Mouse (Mus musculus) midbrain, embryonic 13.5 days (tissue): Measurements from ENCODE around the gene 1700012B07Rik. TPM values are rescaled to one million over a fixed set of nuclear protein-coding genes. Genes with fewer than 3 reads are reported as not detected.

Source experiments
- ATAC-seq: fragments of 200-750 bp; cut with Nextera tagmentation; 2 replicates; pipeline ENCODE4 v1.8.0; 2017; ENCODE audit warnings: mild to moderate bottlenecking, moderate TSS enrichment, moderate library complexity
- H3K27ac ChIP-seq: fragments of 300-500 bp; sonication (generic); 2 replicates; pipeline ENCODE4 v1.5.1; 2015; ENCODE audit warnings: inconsistent platforms, mild to moderate bottlenecking, moderate library complexity
- H3K27me3 ChIP-seq: fragments of 300-500 bp; sonication (generic); 2 replicates; pipeline ENCODE4 v1.6.1; 2015; ENCODE audit warnings: mild to moderate bottlenecking, inconsistent platforms
- H3K36me3 ChIP-seq: fragments of 300-500 bp; sonication (generic); 2 replicates; pipeline ENCODE4 v1.6.1; 2015; ENCODE audit warnings: mild to moderate bottlenecking, inconsistent platforms
- H3K4me1 ChIP-seq: fragments of 300-500 bp; sonication (generic); replicated peaks from 2 replicates; pipeline ENCODE4 v1.6.1; 2015; ENCODE audit warnings: inconsistent platforms
- H3K4me2 ChIP-seq: fragments of 300-500 bp; sonication (generic); replicated peaks from 2 replicates; pipeline ENCODE4 v1.6.1; 2015; ENCODE audit warnings: moderate library complexity, mild to moderate bottlenecking, inconsistent platforms
- H3K4me3 ChIP-seq: fragments of 300-500 bp; sonication (generic); replicated peaks from 2 replicates; pipeline ENCODE4 v1.5.1; 2015; ENCODE audit warnings: mild to moderate bottlenecking, inconsistent platforms
- H3K9ac ChIP-seq: fragments of 300-500 bp; sonication (generic); replicated peaks from 2 replicates; pipeline ENCODE4 v1.6.1; 2015; ENCODE audit warnings: mild to moderate bottlenecking, inconsistent platforms
- H3K9me3 ChIP-seq: fragments of 300-500 bp; sonication (generic); 2 replicates; pipeline ENCODE4 v1.6.1; 2016; ENCODE audit warnings: mild to moderate bottlenecking, inconsistent platforms
- WGBS: fragments of 180-500 bp; shearing (Covaris S2); methylation state at CpG from one replicate; pipeline ENCODE4 v1.1.7; 2015; 5-methylcytosine and 5-hydroxymethylcytosine counted together
- polyA plus RNA-seq: library from polyadenylated mRNA; unstranded; fragments of >200 nt; fragmentation: Nextera tagmentation; extraction: Ambion mirVana; gene quantifications from 2 replicates; pipeline ENCODE4 v1.2.1, GENCODE M21; 2015

1700012B07Rik gene
- not detected in 2 replicates for polyA plus RNA-seq

GRCm38 (mm10) chr11:109827946-109828345, at the start of gene 1700012B07Rik:
1700012B07Rik (minus strand) TSS chr11:109828046.
- no peak within 1 kb of the TSS for H3K4me3 ChIP-seq
- no peak within 1 kb of the TSS for H3K9ac ChIP-seq
- no peaks in the 10 kb centered on the region for H3K27me3 ChIP-seq
- 91% methylated on average over 4 of the region's 4 CpGs for WGBS
- H3K27ac ChIP-seq: no peak within 1 kb of the TSS
- no peak within 1 kb of the TSS for H3K4me2 ChIP-seq
- ATAC-seq: no peak
- H3K4me1 ChIP-seq: no peaks in the 10 kb centered on the region
- H3K9me3 ChIP-seq: no peaks in the 10 kb centered on the region
- H3K36me3 ChIP-seq: no peaks in the 10 kb centered on the region

GRCm38 (mm10) chr11:109876767-109877166, 48.9 kb upstream of the 1700012B07Rik start:
- 74% methylated on average over 9 of the region's 9 CpGs for WGBS

GRCm38 (mm10) chr11:109875834-109876233, 48.0 kb upstream of the 1700012B07Rik start:
- H3K4me3 ChIP-seq: no peak overlapping the region
- H3K27me3 ChIP-seq: no peaks in the 10 kb centered on the region
- no peak overlapping the region for H3K9ac ChIP-seq
- H3K4me1 ChIP-seq: no peaks in the 10 kb centered on the region
- H3K36me3 ChIP-seq: no peaks in the 10 kb centered on the region
- H3K9me3 ChIP-seq: no peaks in the 10 kb centered on the region
- ATAC-seq: no peak
- H3K4me2 ChIP-seq: no peak overlapping the region
- no peak overlapping the region for H3K27ac ChIP-seq
- 82% methylated on average over 3 of the region's 3 CpGs for WGBS

More at GRCm38 (mm10) chr11:109876767-109877166, 48.9 kb upstream of the 1700012B07Rik start:
- Histone ChIP-seq H3K4me2 (no peak overlapping the region), H3K36me3 (no peaks in the 10 kb centered on the region), H3K27ac (no peak overlapping the region), H3K27me3 (no peaks in the 10 kb centered on the region), H3K4me3 (no peak overlapping the region), H3K9ac (no peak overlapping the region), H3K4me1 (no peaks in the 10 kb centered on the region), H3K9me3 (no peaks in the 10 kb centered on the region)
- no peak for ATAC-seq

GRCm38 (mm10) chr11:109875525-109875802, 47.6 kb upstream of the 1700012B07Rik start:
- WGBS: 93% methylated on average over 1 of the region's 1 CpGs
- no peak overlapping the region for H3K4me3 ChIP-seq
- ATAC-seq: no peak
- H3K27ac ChIP-seq: no peak overlapping the region
- H3K9ac ChIP-seq: no peak overlapping the region
- H3K9me3 ChIP-seq: no peaks in the 10 kb centered on the region
- H3K4me1 ChIP-seq: no peaks in the 10 kb centered on the region
- H3K27me3 ChIP-seq: no peaks in the 10 kb centered on the region
- H3K36me3 ChIP-seq: no peaks in the 10 kb centered on the region
- H3K4me2 ChIP-seq: no peak overlapping the region

GRCm38 (mm10) chr11:109874651-109875524, 47.0 kb upstream of the 1700012B07Rik start:
- H3K9me3 ChIP-seq: no peaks in the 10 kb centered on the region
- ATAC-seq: no peak
- H3K4me1 ChIP-seq: no peaks in the 10 kb centered on the region
- H3K36me3 ChIP-seq: no peaks in the 10 kb centered on the region
- WGBS: 86% methylated on average over 11 of the region's 11 CpGs
- H3K27ac ChIP-seq: no peak overlapping the region
- no peak overlapping the region for H3K4me3 ChIP-seq
- H3K27me3 ChIP-seq: no peaks in the 10 kb centered on the region
- H3K4me2 ChIP-seq: no peak overlapping the region
- H3K9ac ChIP-seq: no peak overlapping the region

GRCm38 (mm10) chr11:109873852-109874610, 46.2 kb upstream of the 1700012B07Rik start:
- Histone ChIP-seq H3K4me2 (no peak overlapping the region), H3K9me3 (no peaks in the 10 kb centered on the region), H3K4me1 (no peaks in the 10 kb centered on the region), H3K4me3 (no peak overlapping the region), H3K9ac (no peak overlapping the region), H3K27ac (no peak overlapping the region), H3K36me3 (no peaks in the 10 kb centered on the region), H3K27me3 (no peaks in the 10 kb centered on the region)
- WGBS: 86% methylated on average over 22 of the region's 22 CpGs
- no peak for ATAC-seq

GRCm38 (mm10) chr11:109873161-109873775, 45.4 kb upstream of the 1700012B07Rik start:
- 52% methylated on average over 9 of the region's 9 CpGs for WGBS
- Histone ChIP-seq H3K27ac (no peak overlapping the region), H3K4me2 (no peak overlapping the region), H3K4me1 (no peaks in the 10 kb centered on the region), H3K9me3 (no peaks in the 10 kb centered on the region), H3K36me3 (no peaks in the 10 kb centered on the region), H3K9ac (no peak overlapping the region), H3K4me3 (no peak overlapping the region), H3K27me3 (no peaks in the 10 kb centered on the region)
- no peak for ATAC-seq

- H3K36me3 ChIP-seq: no peaks in the 10 kb centered on the region
- no peaks in the 10 kb centered on the region for H3K4me1 ChIP-seq
- H3K4me2 ChIP-seq: no peak overlapping the region
- WGBS: 79% methylated on average over 3 of the region's 3 CpGs
- H3K9me3 ChIP-seq: no peaks in the 10 kb centered on the region
- no peak for ATAC-seq
- H3K9ac ChIP-seq: no peak overlapping the region
- no peaks in the 10 kb centered on the region for H3K27me3 ChIP-seq
- no peak overlapping the region for H3K4me3 ChIP-seq
- no peak overlapping the region for H3K27ac ChIP-seq
Measured at GRCm38 (mm10) chr11:109872674-109873073, 44.8 kb upstream of the 1700012B07Rik start.

GRCm38 (mm10) chr11:109872056-109872455, 44.2 kb upstream of the 1700012B07Rik start:
- Histone ChIP-seq H3K27me3 (no peaks in the 10 kb centered on the region), H3K4me2 (no peak overlapping the region), H3K4me3 (no peak overlapping the region), H3K36me3 (no peaks in the 10 kb centered on the region), H3K4me1 (no peaks in the 10 kb centered on the region), H3K9ac (no peak overlapping the region), H3K27ac (no peak overlapping the region), H3K9me3 (no peaks in the 10 kb centered on the region)
- no peak for ATAC-seq
- WGBS: 86% methylated on average over 10 of the region's 10 CpGs

GRCm38 (mm10) chr11:109867861-109868260, 40.0 kb upstream of the 1700012B07Rik start:
- WGBS: 91% methylated on average over 5 of the region's 5 CpGs
- no peak overlapping the region for H3K4me3 ChIP-seq
- H3K4me1 ChIP-seq: no peaks in the 10 kb centered on the region
- H3K4me2 ChIP-seq: no peak overlapping the region
- no peaks in the 10 kb centered on the region for H3K27me3 ChIP-seq
- no peak overlapping the region for H3K9ac ChIP-seq
- H3K27ac ChIP-seq: no peak overlapping the region
- H3K9me3 ChIP-seq: no peaks in the 10 kb centered on the region
- no peak for ATAC-seq
- H3K36me3 ChIP-seq: no peaks in the 10 kb centered on the region

GRCm38 (mm10) chr11:109866537-109867160, 38.8 kb upstream of the 1700012B07Rik start:
- 83% methylated on average over 11 of the region's 11 CpGs for WGBS

GRCm38 (mm10) chr11:109865526-109865925, 37.7 kb upstream of the 1700012B07Rik start:
- Histone ChIP-seq H3K4me3 (no peak overlapping the region), H3K9ac (no peak overlapping the region), H3K4me2 (no peak overlapping the region), H3K27me3 (no peaks in the 10 kb centered on the region), H3K36me3 (no peaks in the 10 kb centered on the region), H3K9me3 (no peaks in the 10 kb centered on the region), H3K27ac (no peak overlapping the region), H3K4me1 (no peaks in the 10 kb centered on the region)
- ATAC-seq: no peak
- WGBS: 85% methylated on average over 8 of the region's 8 CpGs

More at GRCm38 (mm10) chr11:109866537-109867160, 38.8 kb upstream of the 1700012B07Rik start:
- no peaks in the 10 kb centered on the region for H3K27me3 ChIP-seq
- H3K4me3 ChIP-seq: no peak overlapping the region
- no peaks in the 10 kb centered on the region for H3K9me3 ChIP-seq
- H3K36me3 ChIP-seq: no peaks in the 10 kb centered on the region
- H3K4me1 ChIP-seq: no peaks in the 10 kb centered on the region
- no peak overlapping the region for H3K27ac ChIP-seq
- ATAC-seq: no peak
- H3K9ac ChIP-seq: no peak overlapping the region
- H3K4me2 ChIP-seq: no peak overlapping the region
